Mouse (Mus musculus): ENCODE measurements around the gene Ak3.

The Ak3 gene

GRCm38 (mm10) chr19:28991391-28991790 lies 56.4 kb downstream of the Ak3 start:
- DNase-seq (ENCODE audit: low spot score) = no peak

- no peak for DNase-seq (ENCODE audit: low spot score)
Measured at GRCm38 (mm10) chr19:28990590-28991221, 57.1 kb downstream of the Ak3 start.

- peak; percentile 96 for DNase-seq (ENCODE audit: low spot score)
Measured at GRCm38 (mm10) chr19:28990194-28990589, 57.6 kb downstream of the Ak3 start, which contains the start of gene Cdc37l1. Gene Cdc37l1 (plus strand): TSS chr19:28990352.

- DNase-seq (ENCODE audit: low spot score) = no peak
Measured at GRCm38 (mm10) chr19:28989515-28989914, 58.2 kb downstream of the Ak3 start.

- no peak for DNase-seq (ENCODE audit: low spot score)
Measured at GRCm38 (mm10) chr19:28982617-28983016, 65.1 kb downstream of the Ak3 start.

- DNase-seq (ENCODE audit: low spot score) = peak; percentile 29
Measured at GRCm38 (mm10) chr19:28974862-28975611, 72.7 kb downstream of the Ak3 start.

Data from urinary bladder, postnatal 10 days (tissue).